Mouse (Mus musculus) thymus, postnatal 0 days (tissue): ENCODE measurements at regions not wholly inside any gene's neighbourhood (a gene's known extent, or its start where the extent isn't known, plus 50 kb on each side); places are given as distances from the start of the nearest gene placed in this dataset.

Source experiments
- DNase-seq: peaks from one replicate; pipeline ENCODE4 v3.0.0-alpha.2; 2015; ENCODE audit warnings: low spot score

GRCm38 (mm10) chr13:72691783-72692729, 63.4 kb downstream of the Irx2 start:
- no peak for DNase-seq

GRCm38 (mm10) chr13:72707469-72707868, 78.8 kb downstream of the Irx2 start:
- no peak for DNase-seq

GRCm38 (mm10) chr13:72708728-72709127, 80.1 kb downstream of the Irx2 start:
- no peak for DNase-seq

DNA sequence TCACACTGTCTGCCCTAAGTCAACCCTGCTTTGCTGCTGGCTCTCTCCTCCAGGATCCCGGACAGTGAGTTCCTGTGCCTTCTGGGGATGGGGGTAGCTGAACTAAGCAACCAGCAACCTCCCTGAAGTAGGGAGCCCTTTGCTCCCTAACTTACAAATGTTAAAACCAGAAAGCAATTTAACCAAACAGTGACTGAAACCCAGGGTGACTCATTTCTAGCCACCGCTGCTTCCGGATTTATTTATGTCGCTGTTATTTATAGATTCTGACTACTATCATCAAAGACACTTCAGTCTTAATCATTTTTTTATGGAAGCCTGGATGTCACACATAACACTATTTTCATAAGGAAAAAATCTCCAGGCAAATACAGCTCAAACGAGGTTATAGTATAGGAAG, 81.4 kb downstream of the Irx2 start:
- no peak for DNase-seq

- no peak for DNase-seq
Observed at GRCm38 (mm10) chr13:72711136-72711535, 82.5 kb downstream of the Irx2 start.

DNA sequence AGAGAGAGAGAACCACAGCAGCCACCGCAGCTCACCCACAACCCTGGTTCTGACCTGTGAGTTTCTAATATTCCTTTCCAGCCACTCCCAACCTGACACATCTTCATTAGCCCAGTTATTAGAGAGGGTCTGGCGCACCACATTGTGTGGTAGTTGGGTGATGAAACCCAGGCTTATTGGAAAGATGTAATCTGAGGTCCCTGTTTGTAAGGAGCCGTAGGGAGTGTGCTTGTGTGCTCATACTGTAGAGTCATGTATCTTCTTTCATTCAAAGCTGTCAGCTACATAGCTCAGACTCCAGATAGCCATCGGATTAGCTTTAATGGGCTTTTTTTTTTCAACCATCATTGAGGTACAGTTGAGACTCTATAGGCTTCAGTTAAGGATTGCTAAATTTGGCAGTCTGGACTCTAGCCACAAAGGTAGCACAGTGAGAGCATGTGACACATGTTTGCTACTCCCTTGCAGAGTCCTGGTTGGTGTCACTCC, 83.3 kb downstream of the Irx2 start:
- DNase-seq = no peak

- no peak for DNase-seq
Observed at GRCm38 (mm10) chr13:72714793-72715192, 86.2 kb downstream of the Irx2 start.

- DNase-seq = no peak
Observed at GRCm38 (mm10) chr13:72715959-72716680, 87.5 kb downstream of the Irx2 start.

- no peak for DNase-seq
Observed at GRCm38 (mm10) chr13:72727126-72727525, 98.5 kb downstream of the Irx2 start.

DNA sequence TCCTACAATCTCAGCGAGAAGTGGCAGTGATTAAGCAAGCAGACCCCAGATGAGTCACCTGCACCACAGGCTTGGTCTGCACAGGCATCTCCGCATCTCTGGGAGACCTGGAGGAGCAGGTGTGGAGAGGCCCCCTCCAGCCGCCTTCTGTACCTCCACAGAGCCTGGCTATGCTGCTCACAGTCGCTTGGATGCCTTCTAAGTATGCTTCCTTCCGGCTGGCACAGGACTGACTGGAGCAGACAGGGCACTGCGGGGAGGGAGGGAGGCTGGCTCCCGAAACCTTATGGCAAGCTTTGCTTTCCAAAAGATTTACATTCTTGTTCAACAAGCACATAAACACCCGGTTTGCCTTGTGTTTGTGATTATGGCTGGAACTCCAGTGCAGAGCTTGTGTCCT, 107.3 kb downstream of the Irx2 start:
- no peak for DNase-seq

- DNase-seq = no peak
Observed at GRCm38 (mm10) chr13:72736992-72737391, 108.4 kb downstream of the Irx2 start.

GRCm38 (mm10) chr13:72747187-72747586, 118.6 kb downstream of the Irx2 start:
- no peak for DNase-seq

DNA sequence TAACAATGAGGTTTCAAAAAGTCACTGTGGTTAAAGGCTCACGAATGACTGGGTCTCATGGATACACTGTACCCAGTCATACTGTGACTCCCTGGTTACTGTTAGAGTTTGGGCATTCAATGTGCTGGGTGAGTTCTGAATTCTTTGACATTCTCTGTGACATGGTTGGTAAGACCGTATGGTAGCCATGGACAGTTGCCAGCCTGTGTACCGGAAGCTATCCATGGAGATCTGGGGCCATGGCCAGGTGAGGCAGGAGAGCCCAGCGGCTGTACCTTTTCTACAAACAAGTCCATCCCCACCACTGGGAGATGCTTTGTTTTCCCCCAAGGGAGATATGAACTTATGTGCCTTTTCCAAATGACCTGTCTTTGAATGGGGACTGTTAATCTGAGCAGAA, 126.4 kb downstream of the Irx2 start:
- no peak for DNase-seq

DNA sequence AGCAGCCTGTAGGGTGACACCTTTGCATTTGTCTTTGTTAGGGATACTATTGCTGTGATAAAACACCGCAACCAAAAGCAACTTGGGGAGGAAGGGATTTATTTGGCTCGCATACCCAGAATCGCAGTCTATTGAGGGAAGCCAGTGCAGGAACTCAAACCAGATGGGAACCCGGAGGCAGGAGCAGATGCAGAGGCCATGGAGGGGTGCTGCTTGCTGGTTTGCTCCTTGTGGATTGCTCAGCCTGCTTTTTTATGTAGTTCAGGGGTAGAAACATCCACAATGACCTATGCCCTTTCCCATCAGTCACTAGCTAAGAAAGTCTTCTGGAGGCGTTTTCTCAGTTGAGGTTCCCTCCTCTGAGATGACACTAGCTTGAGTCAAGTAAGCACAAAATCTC, 133.9 kb downstream of the Irx2 start:
- DNase-seq = no peak

DNA sequence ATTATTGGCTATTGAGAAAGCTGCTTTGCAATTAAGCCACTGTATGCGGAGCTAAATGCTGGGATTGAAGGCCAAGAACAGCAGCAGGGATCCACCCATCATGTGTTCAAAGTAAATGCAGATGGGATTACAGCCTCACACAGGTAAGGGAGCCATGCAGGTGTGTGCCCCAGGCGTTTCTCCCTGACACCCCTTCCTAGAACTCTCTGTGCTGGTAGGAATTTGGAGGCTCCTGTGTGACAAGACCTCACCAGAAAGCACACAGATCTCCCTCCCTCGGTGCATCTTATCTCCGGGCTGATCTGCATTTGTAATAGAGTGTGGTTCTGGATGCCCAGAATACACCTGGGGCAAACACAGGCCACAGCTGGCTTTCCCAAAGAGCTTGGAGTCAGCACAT, 134.7 kb downstream of the Irx2 start:
- no peak for DNase-seq

- no peak for DNase-seq
Observed at GRCm38 (mm10) chr13:72767306-72767705, 138.7 kb downstream of the Irx2 start.

DNA sequence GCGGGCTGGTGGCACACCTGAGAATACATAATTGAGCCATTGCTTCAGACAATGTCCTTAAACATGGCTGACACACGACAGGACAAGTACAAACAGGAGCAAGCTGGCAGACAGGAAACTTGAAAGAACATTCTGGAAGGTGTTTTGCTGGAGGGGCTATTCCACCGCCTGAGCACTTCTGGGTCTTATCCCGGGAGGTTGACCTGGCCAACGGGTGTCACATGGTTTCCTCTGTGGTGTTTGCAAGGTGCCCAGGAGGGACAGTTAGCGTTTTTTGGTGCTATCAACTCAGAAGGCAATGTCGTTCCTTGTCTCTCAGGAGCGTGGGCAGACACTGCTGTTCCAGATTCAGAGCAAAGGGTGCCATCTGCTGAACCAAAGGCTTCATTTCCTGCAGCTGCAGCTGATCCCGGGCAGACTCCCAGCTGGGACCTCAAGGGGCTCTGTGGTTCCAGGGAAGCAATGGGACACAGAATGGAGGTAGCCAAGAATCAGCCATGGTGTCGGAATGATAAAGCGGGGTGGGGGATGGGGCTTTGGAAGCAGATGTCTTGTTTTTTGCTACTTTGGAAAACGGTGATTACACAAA, 140.5 kb downstream of the Irx2 start:
- DNase-seq = no peak

DNA sequence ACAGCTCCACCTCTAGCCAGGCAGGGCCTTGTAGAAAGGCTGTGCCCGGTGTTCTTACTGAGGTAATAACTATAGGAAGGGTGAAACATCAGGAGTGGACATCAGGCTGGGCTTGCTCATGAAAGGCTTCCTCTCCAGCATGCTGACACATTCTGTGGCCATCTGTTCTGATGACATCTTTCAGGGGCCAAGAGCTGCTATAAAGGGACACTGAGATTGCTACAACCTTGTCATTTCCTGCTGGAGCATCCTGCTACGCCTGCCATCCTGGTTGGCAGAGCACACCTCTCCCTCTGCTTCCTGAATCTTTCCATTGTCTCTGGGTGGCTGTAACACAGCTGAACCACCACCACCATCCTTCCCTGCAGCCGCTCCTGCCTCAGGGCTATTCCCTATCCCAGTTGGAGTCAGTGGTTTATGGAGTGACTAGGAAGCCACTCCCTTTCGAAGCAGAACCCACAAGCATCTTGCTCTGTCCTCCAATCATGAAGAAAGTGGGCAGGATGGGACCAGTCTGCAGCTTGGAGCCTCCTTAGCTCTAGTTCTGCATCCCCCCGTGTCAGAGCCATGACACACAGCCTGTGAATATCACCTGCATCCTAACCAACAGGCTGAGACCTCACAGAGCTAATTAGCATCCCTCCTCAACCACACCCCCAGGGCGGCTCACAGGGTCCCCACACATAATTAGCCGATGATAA, 154.6 kb downstream of the Irx2 start:
- no peak for DNase-seq

- no peak for DNase-seq
Observed at GRCm38 (mm10) chr13:72783727-72784070, 155.1 kb downstream of the Irx2 start.

DNA sequence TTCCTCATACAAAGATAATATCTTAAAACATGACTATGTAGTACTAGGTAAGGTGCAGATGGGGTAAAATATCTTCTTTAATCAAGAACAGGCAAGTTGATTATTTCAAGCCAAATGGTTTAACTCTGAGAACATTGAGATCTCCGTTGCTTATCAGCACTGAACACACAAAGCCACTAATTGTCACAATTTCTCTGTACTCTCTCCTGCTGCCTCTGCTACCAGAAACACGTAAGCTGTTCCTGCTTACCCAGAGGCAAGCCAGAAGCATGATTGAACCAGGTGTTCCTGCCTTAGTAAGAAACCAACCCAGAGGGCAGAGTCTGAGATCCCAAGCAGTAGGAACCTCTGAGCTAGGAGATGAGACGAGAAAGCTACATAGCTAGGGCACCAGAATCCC, 164.1 kb downstream of the Irx2 start:
- no peak for DNase-seq

DNA sequence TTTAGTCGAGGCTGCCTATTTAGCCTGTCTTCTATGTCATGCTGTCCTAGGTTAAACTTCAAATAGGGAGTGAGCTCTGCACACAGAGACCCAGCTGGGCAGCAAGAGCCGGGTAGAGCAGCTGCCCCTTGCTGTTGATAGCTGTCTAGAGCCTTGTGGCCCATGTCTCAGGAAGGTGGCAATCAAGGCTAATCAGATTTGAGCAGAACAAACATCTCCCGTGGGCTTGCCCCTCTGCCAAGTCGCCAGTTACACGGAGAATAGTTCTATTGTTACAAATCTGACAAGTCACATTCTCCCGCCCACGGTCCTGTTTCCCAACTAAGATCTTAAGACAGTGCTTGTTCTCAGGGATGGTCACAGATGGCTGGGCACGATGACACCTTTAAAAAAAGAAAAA, 171.4 kb downstream of the Irx2 start:
- DNase-seq = no peak

DNA sequence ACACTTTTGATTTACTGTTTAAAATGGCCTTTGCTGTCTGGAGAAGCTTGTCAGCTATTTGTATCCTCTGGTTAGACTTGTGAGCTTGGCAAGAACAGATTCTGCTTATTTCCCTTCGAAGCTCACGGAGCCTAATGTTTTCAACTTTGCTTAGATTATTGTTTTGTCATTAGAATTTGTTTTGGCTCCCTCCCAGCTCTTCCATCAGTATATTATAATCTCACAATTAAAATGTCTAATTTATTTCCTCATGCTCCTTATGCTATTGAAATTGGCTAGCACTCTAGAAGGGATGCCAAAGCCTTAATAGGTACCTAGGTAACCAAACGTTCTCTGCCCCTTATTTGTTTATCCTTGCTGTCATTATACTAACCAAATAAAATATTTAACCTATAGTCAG, 171.9 kb downstream of the Irx2 start:
- no peak for DNase-seq
